In the genomic region with DNA sequence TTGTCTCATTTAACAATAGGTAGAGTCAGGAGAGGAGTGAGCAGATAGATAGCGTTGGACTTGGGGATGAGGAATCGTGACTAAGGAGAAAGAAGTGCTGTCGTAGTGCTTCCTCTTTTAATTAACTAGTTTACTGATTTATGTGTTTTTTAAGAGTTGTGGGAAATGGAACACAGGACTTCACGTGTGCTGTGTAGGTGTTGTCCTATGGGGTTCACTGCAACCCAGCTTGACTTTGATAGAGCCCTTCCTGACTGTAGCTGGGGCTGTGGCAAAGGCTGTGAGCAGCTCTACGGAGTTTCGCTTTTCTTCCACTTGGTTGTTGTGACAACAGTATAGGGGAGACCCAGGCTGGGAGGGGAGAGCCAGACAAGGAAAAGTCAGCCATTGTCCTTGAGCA, we compare ENCODE assay signal across 27 mouse cellular contexts. TPM values are rescaled to one million over a fixed set of nuclear protein-coding genes. Genes with fewer than 3 reads are reported as not detected.
A peak's percentile ranks its signal among the peaks of the same experiment; 100 is the strongest.
DNase-seq lines count a peak whose midpoint lies in the region; ATAC-seq and TF ChIP-seq lines count a peak whose summit lies in the region.
"Had no signal": no experiment of that assay in that cellular context is flagged by ENCODE, and none has a peak within 500 bp of the region (broad histone marks: within the 10 kb centered on the region; RNA-seq: fewer than 3 reads in every experiment).

No protein-coding gene starts in this region.

- no peaks in the 10 kb centered on the region for H3K4me1 ChIP-seq in heart, adult 2 months (ENCODE audit: control insufficient read depth, insufficient read depth, low read length)
- H3K4me1 ChIP-seq: embryonic facial prominence, embryonic 13.5 days; embryonic facial prominence, embryonic 15.5 days; forebrain, embryonic 10.5 days; forebrain, embryonic 12.5 days had no signal

- no peak for TF ChIP-seq EP300 in heart, adult 2 months (IDR thresholded peaks at IDR 0.05; ENCODE audit: insufficient read depth, low read depth, low read length)

- H3K36me3 ChIP-seq in heart, adult 2 months (ENCODE audit: control insufficient read depth, insufficient read depth, low read length): peaks cover 9% of the 10 kb centered on the region

- no peaks in the 10 kb centered on the region for H3K27me3 ChIP-seq in heart, adult 2 months (ENCODE audit: control insufficient read depth, insufficient read depth, low read length)
- H3K27me3 ChIP-seq: CH12.LX; embryonic facial prominence, embryonic 13.5 days; embryonic facial prominence, embryonic 15.5 days; forebrain, embryonic 12.5 days; Patski had no signal

- no peak for TF ChIP-seq CTCF in heart, adult 2 months (IDR thresholded peaks at IDR 0.05)

- peak; percentile 87 to 94 for ATAC-seq in hematopoietic stem cell, adult 5-6 weeks (replicated peaks in 1 of 2; ENCODE audit: insufficient read depth in 1 of 2, low FRiP score in 2 of 2, low TSS enrichment in 1 of 2, low read depth in 1 of 2, poor library complexity in 2 of 2, severe bottlenecking in 2 of 2)
- peak; percentile 43 for ATAC-seq in megakaryocyte progenitor cell, adult 5-6 weeks (replicated peaks; ENCODE audit: poor library complexity)
- ATAC-seq: activated CD4-positive, CD25-positive, alpha-beta regulatory T cell, adult 4 months; CD4-positive, CD25-positive, alpha-beta regulatory T cell, adult 4 months; forebrain, embryonic 14.5 days; forebrain, embryonic 16.5 days; Patski had no signal

- intact Hi-C loops in heart, adult 2 months (cut with DNase I): no loop called here

- 86% methylated on average over 6 of the region's 6 CpGs for WGBS in heart, adult 2 months

- H3K79me2 ChIP-seq in heart, adult 2 months (replicated peaks; ENCODE audit: control insufficient read depth, insufficient read depth, low read length): no peaks in the 10 kb centered on the region

- peak; percentile 48 for DNase-seq in heart, adult 11 months
- no peak for DNase-seq in heart, adult 2 months
- no peak for DNase-seq in gastrocnemius, postnatal 10 days
- no peak for DNase-seq in testis, postnatal 10 days (ENCODE audit: low spot score)
- DNase-seq: adrenal gland, adult 8-10 months; adrenal gland, postnatal 14 days; adrenal gland, postnatal 36 days; B cell, adult 2 months; cerebellum, adult 11-12 months; cerebellum, adult 2 months; cerebellum, adult 9-10 months; cerebellum, postnatal 10 days; cerebellum, postnatal 25 days; embryo, embryonic 11 days had no signal

- H3K4me3 ChIP-seq in heart, adult 2 months: no peak overlapping the region
- H3K4me3 ChIP-seq: embryonic facial prominence, embryonic 13.5 days; embryonic facial prominence, embryonic 15.5 days; erythroblast, embryonic 14.5 days; forebrain, embryonic 10.5 days; forebrain, embryonic 12.5 days had no signal

- TF ChIP-seq POLR2A in heart, adult 2 months (IDR thresholded peaks at IDR 0.05; ENCODE audit: insufficient read depth, low read depth, low read length): no peak

- H3K27ac ChIP-seq in heart, adult 2 months: no peak overlapping the region
- H3K27ac ChIP-seq: embryonic facial prominence, embryonic 13.5 days; embryonic facial prominence, embryonic 15.5 days; forebrain, embryonic 10.5 days; forebrain, embryonic 12.5 days had no signal

- no peak overlapping the region for H3K9ac ChIP-seq in heart, adult 2 months (ENCODE audit: low read depth, low read length)
- H3K9ac ChIP-seq: embryonic facial prominence, embryonic 13.5 days; embryonic facial prominence, embryonic 15.5 days; forebrain, embryonic 12.5 days had no signal

RNA-seq across cellular contexts. Expression of a gene that starts 10.8 kb away (rescaled TPM):
- total RNA-seq in heart, adult 2 months (2021): 10 to 100 TPM; 16.9 to 17.0 TPM
- polyA plus RNA-seq in heart, adult 2 months (2012; rRNA removed): 4.1 and 7.3 TPM in 2 replicates
- 16.2 and 18.8 TPM in 2 replicates for total RNA-seq in hematopoietic stem cell, adult 5-6 weeks (2017)
- 5.9 and 7.1 TPM in 2 replicates for total RNA-seq in megakaryocyte progenitor cell, adult 5-6 weeks (2015)
- total RNA-seq in megakaryocyte progenitor cell, adult 5-6 weeks (2017): 6.2 and 12.7 TPM in 2 replicates
- total RNA-seq in gastrocnemius, postnatal 10 days (2021): 10 to 100 TPM; 10.7 to 12.6 TPM

RNA-seq across cellular contexts. Expression of a gene that starts 39.6 kb away (rescaled TPM):
- 10 to 100 TPM; 11.5 to 12.4 TPM for total RNA-seq in heart, adult 2 months (2021)
- 4.6 and 8.6 TPM in 2 replicates for polyA plus RNA-seq in heart, adult 2 months (2012; rRNA removed)
- 23.8 and 29.0 TPM in 2 replicates for total RNA-seq in hematopoietic stem cell, adult 5-6 weeks (2017)
- total RNA-seq in megakaryocyte progenitor cell, adult 5-6 weeks (2015): 17.9 and 20.6 TPM in 2 replicates
- total RNA-seq in megakaryocyte progenitor cell, adult 5-6 weeks (2017): 10.1 and 10.9 TPM in 2 replicates
- total RNA-seq in gastrocnemius, postnatal 10 days (2021): 1 to 10 TPM; 8.1 to 8.8 TPM

RNA-seq across cellular contexts. Expression of a gene that starts 39.7 kb away (rescaled TPM):
- 10 to 100 TPM; 18.1 to 20.3 TPM for total RNA-seq in heart, adult 2 months (2021)
- polyA plus RNA-seq in heart, adult 2 months (2012; rRNA removed): 14.9 and 20.7 TPM in 2 replicates
- total RNA-seq in hematopoietic stem cell, adult 5-6 weeks (2017): 25.1 and 26.5 TPM in 2 replicates
- 38.7 and 41.8 TPM in 2 replicates for total RNA-seq in megakaryocyte progenitor cell, adult 5-6 weeks (2015)
- 34.3 and 35.7 TPM in 2 replicates for total RNA-seq in megakaryocyte progenitor cell, adult 5-6 weeks (2017)
- 10 to 100 TPM; 12.3 to 14.3 TPM for total RNA-seq in gastrocnemius, postnatal 10 days (2021)
- total RNA-seq: CH12.LX had no signal

RNA-seq across cellular contexts. Expression of a gene that starts 56.1 kb away (rescaled TPM):
- total RNA-seq in heart, adult 2 months (2021): 1 to 10 TPM; 7.6 TPM
- polyA plus RNA-seq in heart, adult 2 months (2012; rRNA removed): 4.2 and 7.1 TPM in 2 replicates
- total RNA-seq in hematopoietic stem cell, adult 5-6 weeks (2017): 32.3 and 50.5 TPM in 2 replicates
- 104 and 105 TPM in 2 replicates for total RNA-seq in megakaryocyte progenitor cell, adult 5-6 weeks (2015)
- total RNA-seq in megakaryocyte progenitor cell, adult 5-6 weeks (2017): 69.6 and 78.2 TPM in 2 replicates
- total RNA-seq in gastrocnemius, postnatal 10 days (2021): 1 to 10 TPM; 5.5 to 6.8 TPM
